In genomic region chr9:81631581-81632091, GRCm38 (mm10) we compare ENCODE assay signal across 8 mouse cellular contexts. TPM values are rescaled to one million over a fixed set of nuclear protein-coding genes. Genes with fewer than 3 reads are reported as not detected.
A peak's percentile ranks its signal among the peaks of the same experiment; 100 is the strongest.
DNase-seq lines count a peak whose midpoint lies in the region; ATAC-seq lines count a peak whose summit lies in the region.

No protein-coding gene starts in this region.

- peaks cover 32% of the 10 kb centered on the region for H3K27me3 ChIP-seq in embryonic facial prominence, embryonic 12.5 days
- peaks cover 50% of the 10 kb centered on the region for H3K27me3 ChIP-seq in midbrain, embryonic 13.5 days

- H3K36me3 ChIP-seq in embryonic facial prominence, embryonic 12.5 days, result no peaks in the 10 kb centered on the region
- no peaks in the 10 kb centered on the region for H3K36me3 ChIP-seq in midbrain, embryonic 13.5 days

- no peaks in the 10 kb centered on the region for H3K9me3 ChIP-seq in embryonic facial prominence, embryonic 12.5 days
- H3K9me3 ChIP-seq in midbrain, embryonic 13.5 days, result no peaks in the 10 kb centered on the region

- 0 out of 2 replicates have a peak, but pooled peaks cover 12% of the 10 kb centered on the region for H3K4me1 ChIP-seq in embryonic facial prominence, embryonic 12.5 days
- H3K4me1 ChIP-seq in midbrain, embryonic 13.5 days (replicated peaks), result peaks cover 28% of the 10 kb centered on the region

- 4% methylated on average over 27 of the region's 27 CpGs for WGBS in embryonic facial prominence, embryonic 12.5 days
- WGBS in midbrain, embryonic 13.5 days, result 2% methylated on average over 27 of the region's 27 CpGs

- H3K9ac ChIP-seq in embryonic facial prominence, embryonic 12.5 days, result peak overlapping the region; percentile 59; the same call in 1 of the 2 replicates
- peak overlapping the region; percentile 69; the same call in 1 of the 2 replicates for H3K9ac ChIP-seq in midbrain, embryonic 13.5 days (replicated peaks)

- peak overlapping the region; percentile 73 for H3K4me3 ChIP-seq in embryonic facial prominence, embryonic 12.5 days
- H3K4me3 ChIP-seq in midbrain, embryonic 13.5 days (replicated peaks), result peak overlapping the region; percentile 71

- H3K4me2 ChIP-seq in embryonic facial prominence, embryonic 12.5 days (replicated peaks), result peak overlapping the region; percentile 95
- H3K4me2 ChIP-seq in midbrain, embryonic 13.5 days (replicated peaks), result peak overlapping the region; percentile 98

- no peak for ATAC-seq in embryonic facial prominence, embryonic 12.5 days (ENCODE audit: insufficient number of reproducible peaks, insufficient read depth, low FRiP score, low TSS enrichment)
- peak; percentile 16 to 32; a peak in 2 of 4 replicates for ATAC-seq in hematopoietic stem cell, adult 5-6 weeks (replicated peaks in 1 of 2; ENCODE audit: insufficient read depth in 1 of 2, low FRiP score in 2 of 2, low TSS enrichment in 1 of 2, low read depth in 1 of 2, poor library complexity in 2 of 2, severe bottlenecking in 2 of 2)
- ATAC-seq in midbrain, embryonic 13.5 days, result no peak

- DNase-seq in testis, postnatal 10 days (ENCODE audit: low spot score), result peak; percentile 45
- DNase-seq in testis, postnatal 14 days (ENCODE audit: low spot score), result no peak
- peak; percentile 17 to 27 for DNase-seq in left cerebral cortex, adult 8-10 months (ENCODE audit: low spot score in 2 of 2)
- no peak for DNase-seq in urinary bladder, postnatal 10 days (ENCODE audit: low spot score)
- DNase-seq in spleen, postnatal 14 days (ENCODE audit: low spot score in 2 of 2), result no peak

- H3K27ac ChIP-seq in embryonic facial prominence, embryonic 12.5 days, result no peak overlapping the region
- H3K27ac ChIP-seq in midbrain, embryonic 13.5 days, result no peak overlapping the region

RNA-seq across cellular contexts. Expression of gene Htr1b, which starts 2.0 kb away (rescaled TPM):
- 1.3 and 2.1 TPM in 2 replicates for polyA plus RNA-seq in embryonic facial prominence, embryonic 12.5 days (2016; fragmentation: Nextera tagmentation; extraction: Ambion mirVana)
- total RNA-seq in hematopoietic stem cell, adult 5-6 weeks (2017), result 0.15 and 0.19 TPM in 2 replicates
- 10 to 100 TPM; 12.9 to 18.2 (median 15.3) TPM for total RNA-seq in left cerebral cortex, adult 8-10 months (2022)
- 1.2 and 1.3 TPM in 2 replicates for polyA plus RNA-seq in midbrain, embryonic 13.5 days (2015; fragmentation: Nextera tagmentation; extraction: Ambion mirVana)

Comparison
In these comparisons a context has a peak if more than half of its experiments do, and no peak if none do; other contexts are left out.
1. DNase-seq: peak in testis, postnatal 10 days (single experiment) and left cerebral cortex, adult 8-10 months (2 of 2); none in testis, postnatal 14 days (single experiment), urinary bladder, postnatal 10 days (single experiment) and spleen, postnatal 14 days (0 of 2).
2. ATAC-seq: peak in hematopoietic stem cell, adult 5-6 weeks (2 of 2); none in embryonic facial prominence, embryonic 12.5 days (single experiment) and midbrain, embryonic 13.5 days (single experiment).
3. RNA of gene Htr1b, which starts 2.0 kb away (total RNA-seq): 12.9 to 18.2 TPM in left cerebral cortex, adult 8-10 months; 0.15 to 0.19 TPM in hematopoietic stem cell, adult 5-6 weeks; every median in the first group is over 10 times any median in the second.